Mouse (Mus musculus) gastrocnemius, postnatal 14 days (tissue): ENCODE measurements around the gene Wdr31. TPM values are rescaled to one million over a fixed set of nuclear protein-coding genes. Genes with fewer than 3 reads are reported as not detected.
"Not testable (repeated sequence)": the region's sequence is repeated elsewhere in the genome, so short reads cannot be mapped to it uniquely, and the experiment has no call there.

Experiments used
- DNase-seq: peaks from one replicate; pipeline ENCODE4 v3.0.0; 2021; ENCODE audit warnings: mixed read lengths
- intact Hi-C: fragments of 180-260 bp; cut with DNase I; formaldehyde crosslinking; loops from one replicate; pipeline ENCODE4 v1.15.1; 2025; ENCODE audit warnings: low total_unique reads
- total RNA-seq, 2 experiments: library from RNA; stranded (reverse); gene quantifications; 2 replicates each; pipeline ENCODE4 v1.2.3; 2021

Wdr31 gene
- total RNA-seq, 2 experiments from 2014 or later, result 0.31 to 0.37 TPM

DNA sequence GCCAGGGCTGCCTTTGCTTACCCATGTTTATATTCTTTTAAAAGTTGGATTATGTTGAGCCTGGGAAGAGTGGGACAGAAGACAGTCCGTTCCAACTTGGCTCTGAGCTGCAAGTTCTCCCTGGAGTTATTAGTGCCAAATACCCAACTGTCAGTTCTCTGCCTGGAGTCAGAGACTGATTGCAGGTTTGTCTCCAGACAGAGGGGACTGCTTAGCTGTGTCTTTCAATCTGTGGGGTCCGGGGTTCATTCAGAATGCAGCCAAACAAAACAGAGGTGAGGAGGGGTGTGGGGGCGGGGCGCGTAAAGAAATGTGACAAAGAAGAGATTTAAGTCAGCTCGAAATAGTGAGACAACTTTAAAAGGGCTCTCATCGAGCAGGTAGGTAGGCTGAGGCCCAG lies 30.8 kb upstream of the Wdr31 start:
- no peak for DNase-seq
- intact Hi-C loops, result no loop called here

DNA sequence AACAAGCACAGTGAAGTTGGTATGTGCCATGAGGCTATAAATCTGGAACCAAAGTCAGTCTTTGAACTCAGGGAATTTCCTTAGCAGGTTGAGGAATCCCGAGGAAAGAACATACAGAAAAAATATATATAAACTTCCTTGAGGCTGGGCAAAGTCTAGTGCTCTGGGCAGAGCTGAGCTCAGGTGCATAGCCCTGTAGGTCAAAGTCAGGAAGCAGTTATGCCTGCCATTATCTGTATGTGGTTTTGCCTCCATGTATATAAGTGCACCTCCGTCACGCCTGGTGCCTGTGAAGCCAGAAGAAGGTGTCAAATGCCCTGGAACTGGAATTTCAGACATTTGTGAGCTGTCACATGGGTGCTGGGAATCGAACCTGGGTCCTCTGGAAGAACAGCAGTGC lies 30.1 kb upstream of the Wdr31 start:
- intact Hi-C loops, result no loop called here
- DNase-seq, result no peak

DNA sequence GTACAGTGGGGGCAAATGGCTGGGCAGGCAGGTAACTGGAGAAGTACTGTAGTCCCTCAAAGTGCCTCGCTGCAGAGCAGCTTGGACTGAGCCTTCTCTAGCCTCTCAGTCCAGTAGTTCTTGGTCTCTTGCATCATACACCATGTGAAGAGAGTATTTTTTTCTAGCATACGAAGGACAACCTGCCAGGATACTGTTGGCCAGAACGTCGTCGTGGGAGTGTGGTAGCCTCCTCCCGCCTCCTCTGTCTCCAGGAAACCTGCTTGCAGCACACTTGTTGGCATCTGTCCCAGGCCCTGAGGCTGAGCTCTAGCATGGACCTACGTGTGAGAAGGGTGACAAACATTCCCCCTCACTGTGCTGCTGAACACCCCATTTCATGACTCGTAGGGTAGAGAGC lies 26.1 kb upstream of the Wdr31 start:
- peak; percentile 39 for DNase-seq
- intact Hi-C loops, result no loop called here

DNA sequence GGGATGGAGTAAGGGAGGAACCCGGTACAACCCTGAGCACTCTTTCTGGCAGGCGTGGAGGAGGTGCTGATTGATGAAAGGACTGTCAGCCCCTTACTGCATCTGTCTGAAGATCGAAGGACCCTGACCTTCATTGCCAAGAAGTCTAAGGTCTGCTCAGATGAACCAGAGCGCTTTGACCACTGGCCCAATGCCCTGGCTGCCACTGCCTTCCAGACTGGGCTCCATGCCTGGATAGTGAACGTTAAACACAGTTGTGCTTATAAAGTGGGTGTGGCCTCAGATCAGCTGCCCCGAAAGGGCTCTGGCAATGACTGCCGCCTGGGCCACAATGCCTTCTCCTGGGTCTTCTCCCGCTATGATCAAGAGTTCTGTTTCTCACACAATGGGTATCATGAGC lies 25.2 kb upstream of the Wdr31 start:
- DNase-seq, result peak; percentile 54
- intact Hi-C loops, result no loop called here

DNA sequence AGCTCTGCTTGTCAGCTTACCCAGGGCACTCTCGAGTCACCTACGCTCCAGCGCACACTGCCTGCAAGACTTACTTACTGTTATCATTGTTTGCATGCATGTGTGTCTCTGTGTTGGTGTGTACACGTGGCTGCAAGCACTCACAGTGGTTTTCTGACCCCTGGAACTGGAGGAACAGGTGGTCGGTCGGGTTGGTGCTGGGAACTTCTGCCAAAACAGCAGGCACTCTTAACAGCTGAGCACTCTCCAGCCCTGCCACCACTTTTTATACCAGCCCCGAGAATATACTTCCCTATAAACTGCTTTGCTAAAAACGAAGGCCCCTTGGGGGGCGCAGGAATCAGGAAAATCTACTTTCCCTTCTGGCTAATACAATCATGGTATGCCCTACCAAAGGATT lies 23.5 kb upstream of the Wdr31 start:
- intact Hi-C loops, result no loop called here
- no peak for DNase-seq

DNA sequence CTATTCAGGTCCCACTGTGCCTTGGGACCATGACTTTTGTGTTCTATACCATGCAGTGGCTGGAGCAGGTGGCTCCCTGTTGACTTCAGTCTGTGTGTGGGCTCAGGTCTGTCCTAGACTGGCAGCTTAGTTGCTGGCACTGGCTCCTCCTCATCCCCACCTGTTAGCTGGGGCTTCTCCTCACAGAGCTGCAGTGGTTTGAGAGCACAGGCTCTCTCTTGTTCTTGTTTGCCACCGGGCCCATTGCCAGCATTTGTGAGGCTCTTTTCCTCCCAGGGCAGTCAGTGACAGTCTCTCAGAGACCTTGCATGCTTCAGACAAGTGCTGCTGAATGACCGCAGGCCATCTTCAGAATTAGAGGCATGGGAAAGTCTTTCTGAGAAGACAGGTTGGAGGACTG lies 22.0 kb upstream of the Wdr31 start:
- intact Hi-C loops, result no loop called here
- no peak for DNase-seq

DNA sequence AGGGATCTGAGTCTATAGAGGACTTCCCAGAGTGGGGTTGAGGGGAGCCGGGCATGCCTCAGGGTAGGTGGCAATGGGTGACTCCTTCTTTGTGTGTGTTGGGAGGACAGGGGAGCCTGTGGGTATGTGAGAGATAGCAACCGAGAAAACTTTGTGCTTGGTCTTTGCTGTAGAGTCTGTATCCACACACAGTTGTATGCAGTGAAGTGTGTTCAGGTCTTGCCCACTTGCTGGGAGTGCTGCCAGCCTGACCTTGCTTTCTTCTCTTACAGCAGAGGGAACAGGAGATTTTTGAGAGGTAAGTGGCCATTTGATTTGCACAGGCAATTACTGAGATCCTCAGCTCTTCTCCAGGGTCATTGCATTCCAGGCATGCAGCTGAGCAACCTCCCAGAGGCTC lies 17.2 kb upstream of the Wdr31 start:
- intact Hi-C loops, result no loop called here
- DNase-seq, result no peak

DNA sequence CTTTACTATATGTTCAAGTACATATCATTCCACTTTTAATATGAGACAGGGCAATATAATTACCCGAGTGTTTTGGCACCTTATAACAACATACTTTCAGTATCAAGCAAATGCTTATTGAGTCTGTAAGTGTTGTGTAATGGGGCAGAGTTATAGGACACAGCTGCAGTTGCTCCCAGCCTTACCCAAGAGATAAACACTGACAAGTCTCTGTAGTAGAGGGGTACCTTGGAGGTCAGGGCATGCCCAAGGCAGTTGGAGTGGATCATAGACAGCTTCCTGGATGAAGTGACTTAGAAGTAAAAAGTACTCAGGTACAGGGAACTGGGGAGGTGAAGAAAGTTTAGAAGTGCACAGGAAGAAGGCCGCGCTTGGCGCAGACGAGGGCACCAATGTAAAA lies 16.5 kb upstream of the Wdr31 start:
- DNase-seq, result no peak
- intact Hi-C loops, result no loop called here

DNA sequence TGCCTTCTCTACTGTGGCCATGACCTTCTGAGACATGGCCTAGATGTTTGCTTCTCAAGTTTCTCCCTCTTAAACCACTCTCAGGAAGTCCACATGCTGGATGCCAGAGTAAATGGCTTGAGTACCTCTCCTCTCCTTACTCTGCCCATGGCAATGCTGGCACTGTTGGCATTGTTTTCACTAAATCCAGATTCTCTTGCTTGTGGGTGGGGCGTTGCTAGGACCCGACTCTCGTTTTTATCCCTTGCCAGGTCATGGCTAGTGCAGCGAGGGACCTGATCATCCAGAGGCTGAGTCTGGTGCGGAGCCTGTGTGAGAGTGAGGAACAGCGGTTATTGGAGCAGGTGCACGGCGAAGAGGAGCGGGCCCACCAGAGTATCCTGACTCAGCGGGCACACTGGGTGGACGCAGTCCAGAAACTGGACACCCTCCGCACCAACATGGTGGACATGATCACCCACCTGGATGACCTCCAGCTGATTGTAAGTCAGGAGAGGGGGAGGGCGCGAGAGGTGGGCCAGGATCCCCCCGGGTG lies 15.5 kb upstream of the Wdr31 start:
- intact Hi-C loops, result no loop called here
- DNase-seq, result no peak

DNA sequence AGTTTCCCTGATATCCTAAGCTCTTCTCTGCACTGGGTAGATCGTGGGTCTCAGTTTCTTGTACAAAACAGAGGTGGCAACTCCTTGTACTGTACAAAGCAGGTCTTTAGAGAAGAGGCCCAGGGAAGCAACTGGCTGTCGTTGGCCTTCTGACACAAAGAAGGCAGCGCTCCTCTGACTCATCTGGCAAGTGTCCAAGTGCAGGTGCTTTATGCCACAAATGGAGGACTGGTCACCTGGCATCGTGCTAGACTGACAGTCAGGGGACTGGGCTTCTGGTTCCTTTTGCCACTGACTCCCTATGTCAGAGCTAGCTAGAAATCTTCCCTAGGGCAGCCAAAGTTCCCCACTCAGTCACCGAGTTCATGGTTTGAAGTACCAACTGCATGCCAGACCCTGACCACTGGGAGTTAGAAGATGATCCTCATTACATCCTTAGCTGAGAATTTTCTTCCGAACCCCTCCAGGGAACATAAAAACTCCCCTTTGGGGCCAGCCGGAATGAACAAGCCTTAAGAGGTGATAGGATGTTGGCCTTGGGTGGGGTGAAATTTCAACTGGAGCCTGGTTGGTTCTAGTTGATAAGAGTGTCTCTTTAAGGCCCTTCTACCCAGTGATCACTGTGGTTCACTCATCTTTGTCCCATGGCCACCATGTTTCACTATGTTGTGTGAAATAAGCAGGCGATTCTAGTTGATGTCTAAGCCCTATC lies 14.9 kb upstream of the Wdr31 start:
- intact Hi-C loops, result no loop called here

DNA sequence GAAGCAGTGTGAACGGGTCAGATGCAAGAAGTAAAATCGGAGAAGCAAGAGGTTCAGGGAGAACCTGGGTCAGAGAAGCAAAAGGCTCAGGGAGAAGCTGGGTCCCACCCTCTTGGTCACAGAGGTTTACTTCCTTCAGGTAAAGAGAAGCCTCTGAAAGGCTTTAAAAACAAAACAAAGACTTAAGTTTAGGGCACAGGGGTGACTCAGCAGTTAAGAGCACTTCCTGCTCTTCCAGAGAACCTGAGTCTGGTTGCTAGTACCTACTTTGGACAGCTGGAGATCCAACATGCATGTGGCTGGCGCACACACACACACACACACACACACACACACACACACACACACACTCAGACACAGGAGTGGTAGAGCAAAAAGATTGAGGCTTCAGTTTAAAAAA lies 14.2 kb upstream of the Wdr31 start:
- intact Hi-C loops, result no loop called here
- DNase-seq, result no peak

More for the DNA sequence above, 14.9 kb upstream of the Wdr31 start:
- no peak for DNase-seq

DNA sequence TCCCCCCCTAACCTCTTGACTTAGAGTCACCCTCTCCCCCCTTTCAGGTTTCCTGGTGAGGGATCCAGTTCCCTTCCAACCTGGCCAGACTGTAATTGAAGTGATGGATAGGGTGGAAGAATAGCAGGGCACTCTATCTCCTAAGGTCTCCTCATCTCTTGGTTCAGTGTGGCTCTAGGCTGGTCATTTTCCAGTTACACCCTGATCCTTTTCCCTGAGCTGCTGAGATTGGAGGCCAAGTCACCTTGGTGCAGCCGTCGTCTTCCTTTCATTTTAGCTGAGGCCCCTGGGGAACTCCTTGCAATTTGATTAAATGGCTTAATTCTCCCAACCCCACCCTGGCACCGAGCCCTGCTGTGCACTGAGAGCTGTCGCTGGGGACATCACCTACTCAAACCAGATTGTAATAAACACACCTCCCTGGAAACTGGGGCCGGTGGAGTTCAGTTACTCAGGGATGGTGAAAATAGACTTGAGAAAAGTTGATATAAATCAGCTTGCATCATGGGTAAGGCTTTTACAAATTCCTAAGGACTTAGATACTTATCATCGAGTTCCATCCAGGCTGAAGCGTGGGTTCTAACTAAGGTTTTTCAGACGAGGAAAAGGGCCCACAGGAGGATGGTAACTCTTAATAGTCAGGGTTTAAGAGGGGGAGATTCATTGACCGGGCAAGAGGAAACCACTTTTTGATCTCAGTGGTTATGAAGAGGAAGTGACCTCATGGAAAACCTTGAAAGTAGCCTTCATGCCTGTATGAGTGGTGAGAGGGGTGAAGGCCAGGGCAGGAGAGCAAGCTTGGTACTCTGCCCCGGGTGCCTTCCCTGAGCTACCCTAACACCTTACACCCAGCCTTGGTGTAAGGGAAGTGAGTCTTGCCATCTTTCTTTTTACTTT lies 10.3 kb upstream of the Wdr31 start:
- DNase-seq, result no peak
- intact Hi-C loops, result no loop called here

DNA sequence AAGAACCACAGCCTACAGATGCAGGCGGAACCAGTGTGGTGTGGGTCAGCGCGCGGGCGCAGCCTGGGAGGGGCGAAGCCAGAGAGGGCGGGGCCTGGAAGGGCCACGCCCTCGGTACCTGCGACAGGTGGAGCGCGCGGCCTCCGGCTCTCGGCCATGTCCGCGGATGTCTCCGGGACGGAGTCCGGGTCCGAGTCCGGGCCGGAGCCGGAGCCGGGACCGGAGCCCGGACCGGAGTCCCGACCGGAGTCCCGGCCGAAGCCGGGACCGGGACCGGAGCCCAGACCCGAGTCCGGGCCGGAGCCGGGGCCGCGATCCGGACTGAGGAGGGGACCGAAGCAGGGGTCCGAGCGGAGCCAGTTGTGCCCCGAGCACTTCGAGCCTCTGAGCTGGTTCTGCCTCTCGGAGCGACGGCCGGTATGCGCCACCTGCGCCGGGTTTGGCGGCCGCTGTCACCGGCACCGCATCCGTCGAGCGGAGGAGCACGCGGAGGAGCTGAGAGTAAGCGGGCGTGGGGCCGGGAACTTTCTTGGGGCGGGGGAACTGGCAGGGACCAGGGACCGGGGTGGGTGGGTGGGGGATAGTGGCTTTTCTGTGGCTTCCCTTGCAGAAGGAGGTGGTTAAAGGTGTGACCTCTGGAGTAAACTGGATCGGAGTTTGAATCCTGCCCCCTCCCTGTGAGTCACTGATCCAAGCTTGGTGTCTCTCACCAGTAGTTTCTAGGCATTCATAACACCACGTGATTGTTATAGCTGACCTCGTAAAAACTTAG lies 9.4 kb upstream of the Wdr31 start, which contains the start of gene Bspry:
TSS of gene Bspry (plus strand) at position 117 of the 772 bp plus-strand sequence.
- intact Hi-C loops, result no loop called here

DNA sequence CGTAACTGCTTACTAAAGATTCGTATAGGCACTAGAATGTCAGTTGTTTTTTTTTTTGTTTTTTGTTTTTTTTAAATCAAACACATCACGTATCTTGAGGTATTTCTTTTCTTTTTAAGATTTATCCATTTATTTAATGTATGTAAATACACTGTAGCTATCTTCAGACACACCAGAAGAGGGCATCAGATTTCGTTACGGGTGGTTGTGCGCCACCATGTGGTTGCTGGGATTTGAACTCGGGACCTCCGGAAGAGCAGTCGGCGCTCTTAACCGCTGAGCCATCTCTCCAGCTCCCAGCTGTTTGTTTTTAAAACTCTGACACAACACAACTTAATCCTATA lies 8.9 kb upstream of the Wdr31 start:
- DNase-seq, intact Hi-C loops: not testable (repeated sequence)

More for the DNA sequence above, 9.4 kb upstream of the Wdr31 start, which contains the start of gene Bspry:
- peak; percentile 24 for DNase-seq

DNA sequence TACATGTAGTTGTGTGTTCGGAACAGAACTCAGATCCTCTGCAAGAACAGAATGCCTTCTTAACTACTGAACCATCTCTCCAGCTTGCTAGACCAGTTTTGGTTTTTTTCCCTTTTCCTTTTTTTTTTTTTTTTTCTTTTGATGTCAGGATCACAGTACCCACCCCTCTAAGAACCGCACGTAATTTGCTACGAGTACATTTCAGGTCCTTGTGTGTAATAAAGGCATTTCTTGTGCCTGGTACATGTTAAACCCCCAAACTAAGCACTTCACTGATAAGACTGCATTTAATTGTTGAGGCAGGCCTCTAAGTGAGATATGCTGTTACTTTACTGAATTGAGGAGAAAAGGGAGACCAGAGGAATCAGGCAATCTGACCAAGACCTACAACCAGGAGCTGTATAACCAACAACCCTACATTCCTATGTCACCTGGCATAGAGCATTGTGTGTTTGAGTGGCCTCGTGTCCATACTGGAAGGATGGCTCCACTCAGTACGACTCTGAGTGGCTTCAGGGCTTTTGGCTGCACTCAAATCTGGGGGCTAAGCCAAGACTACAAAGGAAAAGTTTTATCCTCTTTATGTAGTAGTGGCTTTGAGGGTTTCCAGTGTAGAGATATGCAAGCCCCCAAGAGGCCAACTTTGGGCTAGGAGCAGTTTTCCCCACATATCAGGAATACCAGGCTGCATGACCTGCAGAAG lies 7.0 kb upstream of the Wdr31 start:
- DNase-seq, result no peak
- intact Hi-C loops, result no loop called here

DNA sequence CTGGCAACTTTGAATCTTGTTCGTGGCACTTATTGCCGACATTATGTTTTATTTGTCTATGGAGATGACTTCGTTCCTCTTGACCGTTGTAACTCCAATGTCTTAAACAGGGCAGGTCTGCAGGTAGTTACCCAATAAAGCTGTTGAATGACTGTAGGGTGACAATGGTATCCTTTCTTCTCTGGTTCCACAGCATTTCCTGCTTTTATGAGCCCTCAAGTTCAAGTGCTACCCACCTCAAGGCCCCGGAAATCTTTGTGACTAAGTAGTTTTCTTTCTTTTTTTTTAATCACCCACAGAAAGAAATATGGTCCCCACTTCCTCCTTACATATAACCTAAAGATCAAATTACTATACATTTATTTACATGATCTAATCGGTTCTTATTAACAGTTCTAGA lies 5.1 kb upstream of the Wdr31 start:
- intact Hi-C loops, result no loop called here
- DNase-seq, result no peak

DNA sequence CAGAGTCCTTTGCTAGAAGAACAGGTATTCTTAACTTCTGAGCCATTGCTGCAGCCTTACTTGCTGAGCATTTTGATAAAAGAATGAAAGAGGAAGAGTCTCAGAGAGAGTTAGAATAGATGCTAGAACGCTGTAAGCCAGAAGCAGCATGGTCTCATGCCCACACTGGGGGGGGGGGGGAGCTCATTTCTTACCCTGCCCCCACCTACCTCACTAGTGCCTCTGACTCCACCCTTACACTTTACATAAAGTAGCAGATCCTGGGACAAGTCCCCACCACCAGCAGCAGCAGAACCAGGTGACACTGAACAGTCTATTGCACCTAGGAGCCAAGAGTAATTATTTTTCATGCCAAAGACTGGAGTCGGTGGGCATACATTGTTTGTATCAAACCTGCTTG lies 4.4 kb upstream of the Wdr31 start:
- no peak for DNase-seq
- intact Hi-C loops, result no loop called here

DNA sequence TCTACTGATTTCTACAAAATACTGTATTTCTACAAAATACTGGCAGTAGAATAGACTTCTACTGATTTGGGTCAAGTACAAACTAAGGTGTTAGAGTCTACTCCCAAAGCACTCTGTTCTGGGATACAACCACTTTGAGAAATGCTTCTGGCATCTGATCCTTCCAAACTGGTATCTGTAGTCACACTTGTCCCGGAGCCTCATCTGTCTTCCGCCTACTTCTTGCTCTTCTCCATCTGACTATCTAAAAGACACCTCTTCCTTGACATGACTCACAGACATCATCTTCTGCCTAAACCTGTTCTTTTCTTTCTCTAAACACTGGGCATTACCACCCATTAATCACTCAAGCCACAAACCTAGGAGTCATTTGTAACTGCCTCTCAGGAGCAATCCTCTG lies 1.4 kb upstream of the Wdr31 start:
- DNase-seq, result no peak
- intact Hi-C loops, result no loop called here

DNA sequence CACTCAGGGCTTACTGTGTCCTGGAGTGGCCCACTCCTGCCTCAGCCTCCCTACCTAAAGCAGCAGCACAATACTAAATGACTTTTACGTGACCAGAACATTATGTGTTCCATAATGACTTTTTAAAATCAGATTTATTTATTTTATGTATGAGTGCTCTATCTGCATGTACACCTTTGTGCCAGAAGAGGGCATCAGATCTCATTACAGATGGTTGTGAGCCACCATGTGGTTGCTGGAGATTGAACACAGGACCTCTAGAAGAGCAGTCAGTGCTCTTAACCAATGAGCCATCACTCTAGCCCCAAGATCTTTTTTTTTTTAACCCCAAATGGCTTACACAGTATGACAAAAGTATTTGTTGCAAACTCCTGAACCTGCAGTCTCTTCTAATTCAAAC lies 2.5 kb downstream of the Wdr31 start:
- DNase-seq, result no peak
- intact Hi-C loops, result no loop called here
